Mouse (Mus musculus) heart, embryonic 16.5 days (tissue): ENCODE measurements around the gene Mapkapk5. TPM values are rescaled to one million over a fixed set of nuclear protein-coding genes. Genes with fewer than 3 reads are reported as not detected.
"Not testable (repeated sequence)": the region's sequence is repeated elsewhere in the genome, so short reads cannot be mapped to it uniquely, and the experiment has no call there.

Experiments
- ATAC-seq: fragments of 200-750 bp; cut with Nextera tagmentation; replicated peaks from 2 replicates; pipeline ENCODE4 v1.8.0; 2017; ENCODE audit warnings: moderate number of reproducible peaks; ENCODE audit not compliant: insufficient read depth, low FRiP score; ENCODE audit errors: extremely low read depth
- H3K27ac ChIP-seq: fragments of 300-500 bp; sonication (generic); 2 replicates; pipeline ENCODE4 v1.5.1; 2014; ENCODE audit warnings: mild to moderate bottlenecking, low read length, control low read depth, moderate library complexity
- H3K27me3 ChIP-seq: fragments of 300-500 bp; sonication (generic); 2 replicates; pipeline ENCODE4 v1.6.1; 2014; ENCODE audit warnings: low read length, mixed read lengths; ENCODE audit not compliant: control insufficient read depth, insufficient read depth
- H3K36me3 ChIP-seq: fragments of 300-500 bp; sonication (generic); 2 replicates; pipeline ENCODE4 v1.6.1; 2014; ENCODE audit not compliant: control insufficient read depth, insufficient read depth
- H3K4me1 ChIP-seq: fragments of 300-500 bp; sonication (generic); 2 replicates; pipeline ENCODE4 v1.6.1; 2014; ENCODE audit warnings: low read length, mixed read lengths; ENCODE audit not compliant: control insufficient read depth, insufficient read depth
- H3K4me2 ChIP-seq: fragments of 300-500 bp; sonication (generic); 2 replicates; pipeline ENCODE4 v1.6.1; 2014; ENCODE audit warnings: low read depth, mild to moderate bottlenecking, control low read depth, low read length
- H3K4me3 ChIP-seq: fragments of 300-500 bp; sonication (generic); 2 replicates; pipeline ENCODE4 v1.5.1; 2014; ENCODE audit warnings: mild to moderate bottlenecking, control low read depth, low read length
- H3K9ac ChIP-seq: fragments of 300-500 bp; sonication (generic); 2 replicates; pipeline ENCODE4 v1.6.1; 2014; ENCODE audit warnings: low read length, control low read depth
- H3K9me3 ChIP-seq: fragments of 300-500 bp; sonication (generic); replicated peaks from 2 replicates; pipeline ENCODE4 v1.6.1; 2016; ENCODE audit warnings: low read length; ENCODE audit not compliant: control insufficient read depth
- WGBS: fragments of 180-500 bp; shearing (Covaris S2); extraction: QIAGEN DNeasy Blood & Tissue Kit; methylation state at CpG from one replicate; pipeline ENCODE4 v1.1.7; 2014; 5-methylcytosine and 5-hydroxymethylcytosine counted together
- polyA plus RNA-seq: library from polyadenylated mRNA; unstranded; fragments of >200 nt; fragmentation: Nextera tagmentation; extraction: Ambion mirVana; gene quantifications from 2 replicates; pipeline ENCODE4 v1.2.1, GENCODE M21; 2015

Mapkapk5 gene
- polyA plus RNA-seq, 1 experiment from 2014 or later, result 39.3 TPM

- Histone ChIP-seq H3K9me3 (no peaks in the 10 kb centered on the region), H3K9ac (no peak overlapping the region; the same call in 1 of the 2 replicates), H3K4me2 (no peak overlapping the region), H3K27ac (no peak overlapping the region), H3K4me3 (no peak overlapping the region), H3K27me3 (no peaks in the 10 kb centered on the region), H3K4me1 (peaks cover 3% of the 10 kb centered on the region; the same call in 1 of the 2 replicates), H3K36me3 (peaks cover 60% of the 10 kb centered on the region)
- WGBS, result 71% methylated on average over 14 of the region's 14 CpGs
- ATAC-seq, result peak; percentile 72; the same call in 1 of the 2 replicates
Measured at GRCm38 (mm10) chr5:121525774-121526450, 19.8 kb downstream of the Mapkapk5 start.

DNA sequence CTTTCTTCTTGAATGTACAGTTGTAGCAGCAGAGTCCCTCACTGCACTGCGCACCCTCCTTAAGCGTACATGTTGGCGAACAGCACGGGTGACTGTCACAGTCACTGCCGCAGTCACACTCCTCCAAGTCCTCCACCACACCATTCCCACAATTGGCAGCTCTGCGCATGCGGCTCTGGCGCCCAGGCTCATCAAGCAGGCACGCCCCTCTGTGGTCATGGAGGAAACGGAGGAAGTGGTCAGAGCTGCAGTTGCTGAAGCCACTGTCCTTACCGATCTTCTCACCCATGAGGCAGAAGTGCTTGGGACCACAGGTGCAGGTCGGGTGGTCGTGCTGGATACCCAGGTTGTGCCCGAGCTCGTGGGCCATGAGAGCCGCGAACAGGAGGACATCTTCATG is 25.9 kb downstream of the Mapkapk5 start:
- H3K27ac ChIP-seq, H3K4me2 ChIP-seq, ATAC-seq, H3K4me3 ChIP-seq, H3K9me3 ChIP-seq, H3K27me3 ChIP-seq, H3K4me1 ChIP-seq, H3K9ac ChIP-seq: not testable (repeated sequence)
- WGBS, result 80% methylated on average over 10 of the region's 17 CpGs
- H3K36me3 ChIP-seq, result peaks cover 30% of the 10 kb centered on the region

DNA sequence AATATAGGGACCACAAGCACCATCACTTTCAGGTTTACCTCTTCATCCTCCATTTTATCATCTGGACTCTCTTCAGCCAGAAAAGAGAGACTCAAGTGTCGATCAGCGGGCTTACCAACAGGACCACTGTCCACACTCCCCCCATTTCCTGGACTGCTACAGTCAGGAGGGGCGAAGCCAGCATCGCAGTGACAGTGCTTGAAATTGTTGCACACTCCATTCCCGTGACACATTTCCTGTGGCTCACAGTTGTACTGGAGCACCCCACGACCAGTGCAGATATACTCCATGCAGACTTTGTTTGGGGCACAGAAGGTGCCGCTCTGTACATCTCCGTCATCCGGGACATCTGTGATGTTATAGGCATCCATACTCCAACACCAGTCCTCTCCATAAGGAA is 26.7 kb downstream of the Mapkapk5 start:
- ATAC-seq, result no peak
- H3K4me1 ChIP-seq, result no peaks in the 10 kb centered on the region
- H3K9ac ChIP-seq, result no peak overlapping the region
- WGBS, result 84% methylated on average over 9 of the region's 9 CpGs
- H3K4me2 ChIP-seq, result no peak overlapping the region
- no peaks in the 10 kb centered on the region for H3K9me3 ChIP-seq
- H3K27ac ChIP-seq, result no peak overlapping the region
- H3K4me3 ChIP-seq, result no peak overlapping the region
- H3K27me3 ChIP-seq, result no peaks in the 10 kb centered on the region
- peaks cover 25% of the 10 kb centered on the region for H3K36me3 ChIP-seq

DNA sequence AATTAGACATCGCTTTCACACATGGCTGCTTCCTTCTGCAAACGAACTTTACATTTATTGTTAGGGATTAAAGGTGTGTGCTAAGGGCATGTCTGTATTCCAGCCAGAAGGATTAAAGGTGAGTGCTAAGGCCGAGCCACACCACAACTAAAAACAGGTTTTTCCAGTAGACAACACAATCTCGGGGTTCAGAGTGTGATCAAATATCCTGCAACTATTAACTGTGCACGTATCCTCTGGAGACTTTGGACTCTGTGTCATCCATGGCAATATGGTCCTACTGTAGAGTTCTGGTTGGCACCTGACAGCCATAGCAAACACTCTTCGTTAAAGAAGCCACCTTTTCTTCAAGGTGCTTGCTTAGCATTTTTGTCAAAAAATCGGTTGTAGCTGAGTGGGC is 35.7 kb downstream of the Mapkapk5 start:
- 77% methylated on average over 7 of the region's 7 CpGs for WGBS
- Histone ChIP-seq H3K4me2 (no peak overlapping the region), H3K4me1 (no peaks in the 10 kb centered on the region), H3K36me3 (no peaks in the 10 kb centered on the region), H3K4me3 (no peak overlapping the region), H3K27ac (no peak overlapping the region), H3K27me3 (no peaks in the 10 kb centered on the region), H3K9me3 (no peaks in the 10 kb centered on the region; the same call in 1 of the 2 replicates), H3K9ac (no peak overlapping the region)
- no peak for ATAC-seq

DNA sequence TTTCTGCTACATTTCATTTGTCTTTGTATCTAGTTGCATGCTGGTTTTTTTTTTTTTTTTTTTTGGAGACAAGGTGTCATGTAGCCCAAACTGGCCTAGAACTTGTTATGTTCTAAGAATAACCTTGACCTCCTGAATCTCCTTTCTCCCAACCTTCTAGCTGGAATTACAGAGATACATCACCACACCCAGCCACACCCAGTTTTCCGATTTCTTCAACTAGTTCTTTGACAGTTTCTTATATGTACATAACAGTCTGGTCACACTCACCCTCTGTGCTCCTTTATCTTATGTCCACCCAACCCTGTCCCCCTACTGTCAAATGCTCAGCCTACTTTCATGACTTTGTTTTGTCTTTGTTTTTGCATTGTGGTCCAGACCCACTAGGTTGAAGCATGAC is 38.9 kb downstream of the Mapkapk5 start:
- no peak overlapping the region for H3K9ac ChIP-seq
- no peaks in the 10 kb centered on the region for H3K27me3 ChIP-seq
- WGBS, result 85% methylated on average over 1 of the region's 1 CpGs
- H3K27ac ChIP-seq, result no peak overlapping the region
- H3K36me3 ChIP-seq, result no peaks in the 10 kb centered on the region
- H3K4me2 ChIP-seq, result no peak overlapping the region
- no peak for ATAC-seq
- H3K4me1 ChIP-seq, result no peaks in the 10 kb centered on the region
- H3K9me3 ChIP-seq, result no peaks in the 10 kb centered on the region; the same call in 1 of the 2 replicates
- H3K4me3 ChIP-seq, result no peak overlapping the region

GRCm38 (mm10) chr5:121503231-121503630 is 42.5 kb downstream of the Mapkapk5 start, which contains the start of gene Adam1b:
Gene Adam1b, minus strand, starts transcription at chr5:121503435.
- Histone ChIP-seq H3K4me3 (no peak within 1 kb of the TSS), H3K36me3 (no peaks in the 10 kb centered on the region), H3K9me3 (no peaks in the 10 kb centered on the region), H3K4me1 (no peaks in the 10 kb centered on the region), H3K27ac (no peak within 1 kb of the TSS), H3K9ac (no peak within 1 kb of the TSS), H3K27me3 (no peaks in the 10 kb centered on the region), H3K4me2 (no peak within 1 kb of the TSS)
- no peak for ATAC-seq
- 80% methylated on average over 3 of the region's 3 CpGs for WGBS

GRCm38 (mm10) chr5:121501424-121501996 is 44.2 kb downstream of the Mapkapk5 start:
- not testable (repeated sequence) for H3K36me3 ChIP-seq, H3K4me3 ChIP-seq, H3K4me1 ChIP-seq, H3K4me2 ChIP-seq, H3K9ac ChIP-seq, H3K27me3 ChIP-seq, H3K27ac ChIP-seq, ATAC-seq, H3K9me3 ChIP-seq
- WGBS, result 71% methylated on average over 11 of the region's 17 CpGs

DNA sequence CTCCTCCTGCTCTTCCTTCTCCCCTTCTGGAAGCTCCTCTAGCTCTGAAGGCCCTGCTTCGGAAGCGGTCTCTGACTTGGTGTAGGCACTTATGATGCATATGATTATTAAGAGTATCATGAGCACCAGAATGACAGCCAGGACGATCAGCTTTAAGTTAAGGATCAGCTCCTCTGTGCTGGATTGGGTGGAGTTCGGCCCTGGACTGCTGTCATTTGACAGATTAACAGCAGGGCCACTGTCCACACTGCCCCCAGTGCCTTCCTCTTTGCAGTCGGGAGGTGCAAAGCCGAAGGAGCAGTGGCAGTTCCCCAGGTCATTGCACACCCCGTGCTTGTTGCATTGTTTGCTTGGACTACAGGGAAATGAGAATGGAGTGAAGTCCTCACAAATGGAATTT is 45.0 kb downstream of the Mapkapk5 start:
- WGBS, result 56% methylated on average over 7 of the region's 7 CpGs
- ATAC-seq, result no peak

GRCm38 (mm10) chr5:121493305-121493704 is 52.4 kb downstream of the Mapkapk5 start:
- no peak for ATAC-seq
- H3K9ac ChIP-seq, result no peak overlapping the region
- H3K9me3 ChIP-seq, result no peaks in the 10 kb centered on the region
- no peak overlapping the region for H3K4me2 ChIP-seq
- WGBS, result 56% methylated on average over 8 of the region's 8 CpGs
- H3K27ac ChIP-seq, result no peak overlapping the region
- H3K27me3 ChIP-seq, result no peaks in the 10 kb centered on the region
- no peak overlapping the region for H3K4me3 ChIP-seq
- no peaks in the 10 kb centered on the region for H3K36me3 ChIP-seq
- no peaks in the 10 kb centered on the region for H3K4me1 ChIP-seq

More for the DNA sequence above, 45.0 kb downstream of the Mapkapk5 start:
- no peaks in the 10 kb centered on the region for H3K4me1 ChIP-seq
- no peak overlapping the region for H3K27ac ChIP-seq
- H3K36me3 ChIP-seq, result no peaks in the 10 kb centered on the region
- H3K9ac ChIP-seq, result no peak overlapping the region
- H3K4me3 ChIP-seq, result no peak overlapping the region
- H3K27me3 ChIP-seq, result no peaks in the 10 kb centered on the region
- no peaks in the 10 kb centered on the region for H3K9me3 ChIP-seq
- H3K4me2 ChIP-seq, result no peak overlapping the region
